Mouse (Mus musculus) thymus, postnatal 0 days (tissue): ENCODE data around the gene Nt5dc1. TPM values are rescaled to one million over a fixed set of nuclear protein-coding genes. Genes with fewer than 3 reads are reported as not detected.
"Not testable (repeated sequence)": the region's sequence is repeated elsewhere in the genome, so short reads cannot be mapped to it uniquely, and the experiment has no call there.

Experiments used
- DNase-seq: peaks from one replicate; pipeline ENCODE4 v3.0.0-alpha.2; 2015; ENCODE audit warnings: low spot score
- polyA plus RNA-seq: library from polyadenylated mRNA; unstranded; fragments of >200 nt; fragmentation: Nextera tagmentation; extraction: Ambion mirVana; gene quantifications from 2 replicates; pipeline ENCODE4 v1.2.1, GENCODE M21; 2015

Nt5dc1 gene
- 26.3 and 31.0 TPM in 2 replicates for polyA plus RNA-seq

GRCm38 (mm10) chr10:34418204-34418756, at the start of gene Nt5dc1:
Gene Nt5dc1, minus strand, starts transcription at chr10:34418552.
- peak; percentile 93 for DNase-seq

GRCm38 (mm10) chr10:34464321-34464720, 46.0 kb upstream of the Nt5dc1 start:
- no peak for DNase-seq

- DNase-seq, result no peak
These were observed 43.1 kb upstream of the Nt5dc1 start for GRCm38 (mm10) chr10:34461451-34461850.

GRCm38 (mm10) chr10:34449469-34449868, 31.1 kb upstream of the Nt5dc1 start:
- DNase-seq, result no peak

GRCm38 (mm10) chr10:34434191-34434590, 15.8 kb upstream of the Nt5dc1 start:
- DNase-seq, result not testable (repeated sequence)

GRCm38 (mm10) chr10:34431783-34432182, 13.4 kb upstream of the Nt5dc1 start:
- DNase-seq, result no peak

- DNase-seq, result not testable (repeated sequence)
These were observed 442 bp upstream of the Nt5dc1 start for GRCm38 (mm10) chr10:34418794-34419193.

GRCm38 (mm10) chr10:34399267-34399666, 19.1 kb downstream of the Nt5dc1 start:
- DNase-seq, result no peak

- DNase-seq, result no peak
These were observed 21.4 kb downstream of the Nt5dc1 start for GRCm38 (mm10) chr10:34396959-34397358.

- no peak for DNase-seq
These were observed 28.7 kb downstream of the Nt5dc1 start, which contains the start of gene Col10a1 for GRCm38 (mm10) chr10:34389681-34390080. Gene Col10a1, plus strand, starts transcription at chr10:34389981.

GRCm38 (mm10) chr10:34385636-34386035, 32.7 kb downstream of the Nt5dc1 start:
- DNase-seq, result no peak

GRCm38 (mm10) chr10:34373332-34373731, 45.0 kb downstream of the Nt5dc1 start:
- DNase-seq, result no peak

GRCm38 (mm10) chr10:34368138-34368537, 50.2 kb downstream of the Nt5dc1 start:
- DNase-seq, result peak; percentile 25

- no peak for DNase-seq
These were observed 54.6 kb downstream of the Nt5dc1 start for GRCm38 (mm10) chr10:34363756-34364155.

GRCm38 (mm10) chr10:34358263-34358662, 60.1 kb downstream of the Nt5dc1 start:
- no peak for DNase-seq

GRCm38 (mm10) chr10:34352166-34352565, 66.2 kb downstream of the Nt5dc1 start:
- no peak for DNase-seq

- no peak for DNase-seq
These were observed 76.5 kb downstream of the Nt5dc1 start for GRCm38 (mm10) chr10:34341886-34342285.

GRCm38 (mm10) chr10:34341014-34341413, 77.3 kb downstream of the Nt5dc1 start:
- DNase-seq, result no peak

GRCm38 (mm10) chr10:34328310-34328709, 90.0 kb downstream of the Nt5dc1 start:
- no peak for DNase-seq

GRCm38 (mm10) chr10:34327144-34327543, 91.2 kb downstream of the Nt5dc1 start:
- no peak for DNase-seq

GRCm38 (mm10) chr10:34326701-34327100, 91.7 kb downstream of the Nt5dc1 start:
- DNase-seq, result peak; percentile 40

GRCm38 (mm10) chr10:34320809-34321208, 97.5 kb downstream of the Nt5dc1 start:
- DNase-seq, result no peak

GRCm38 (mm10) chr10:34317217-34317606, 101.1 kb downstream of the Nt5dc1 start:
- DNase-seq, result no peak
